Mouse (Mus musculus): ENCODE data around the gene Elmo3.

GRCm38 (mm10) chr8:105309142-105309847 lies 3.9 kb downstream of the Elmo3 start:
- TF ChIP-seq MAX (IDR thresholded peaks at IDR 0.05; ENCODE audit: low read length) (no peak), CTCF (IDR thresholded peaks at IDR 0.05 in 2 of 3, conservative IDR thresholded peaks at IDR 0.05 in 1 of 3; ENCODE audit: control insufficient read depth in 1 of 3, insufficient read depth in 1 of 3, low read depth in 2 of 3, low read length in 3 of 3, poor library complexity in 1 of 3, severe bottlenecking in 1 of 3) (no peak), EP300 (IDR thresholded peaks at IDR 0.05; ENCODE audit: low read depth in 1 of 2, low read length in 2 of 2) (no peak)

Data from MEL (cell line).